Mouse (Mus musculus) cerebellum, adult 9-10 months (tissue): ENCODE measurements at regions not wholly inside any gene's neighbourhood (a gene's known extent, or its start where the extent isn't known, plus 50 kb on each side); places are given as distances from the start of the nearest gene placed in this dataset.

Source experiments
- DNase-seq: peaks from one replicate; pipeline ENCODE4 v3.0.0; 2022

DNA sequence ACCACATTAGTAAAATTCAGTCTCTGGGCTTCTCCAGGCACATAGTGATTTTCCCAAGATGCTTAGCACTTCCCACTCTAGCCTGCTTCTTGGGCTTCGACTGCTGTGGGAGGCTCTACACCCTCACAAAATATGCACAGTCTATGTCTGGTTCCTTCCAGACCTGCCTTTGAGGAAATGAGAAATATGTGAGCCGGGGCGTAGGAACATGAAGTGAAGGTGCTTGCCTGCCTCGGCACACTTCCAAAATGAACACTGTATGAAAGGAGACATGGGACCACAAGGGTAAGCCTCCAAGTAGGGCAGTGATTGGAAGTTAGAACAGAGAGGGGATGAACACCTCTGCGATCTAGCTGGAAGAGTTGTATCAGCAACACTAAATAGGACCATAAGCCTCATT, 54.5 kb downstream of the Gm10260 start:
- no peak for DNase-seq

- DNase-seq, result no peak
These were observed 55.9 kb downstream of the Gm10260 start for GRCm38 (mm10) chr13:97704541-97704940.

GRCm38 (mm10) chr13:97698967-97699366, 61.5 kb downstream of the Gm10260 start:
- no peak for DNase-seq

GRCm38 (mm10) chr13:97698317-97698716, 62.1 kb downstream of the Gm10260 start:
- DNase-seq, result no peak

GRCm38 (mm10) chr13:97697262-97697661, 63.2 kb downstream of the Gm10260 start:
- DNase-seq, result no peak

- no peak for DNase-seq
These were observed 65.4 kb downstream of the Gm10260 start for GRCm38 (mm10) chr13:97695022-97695421.

DNA sequence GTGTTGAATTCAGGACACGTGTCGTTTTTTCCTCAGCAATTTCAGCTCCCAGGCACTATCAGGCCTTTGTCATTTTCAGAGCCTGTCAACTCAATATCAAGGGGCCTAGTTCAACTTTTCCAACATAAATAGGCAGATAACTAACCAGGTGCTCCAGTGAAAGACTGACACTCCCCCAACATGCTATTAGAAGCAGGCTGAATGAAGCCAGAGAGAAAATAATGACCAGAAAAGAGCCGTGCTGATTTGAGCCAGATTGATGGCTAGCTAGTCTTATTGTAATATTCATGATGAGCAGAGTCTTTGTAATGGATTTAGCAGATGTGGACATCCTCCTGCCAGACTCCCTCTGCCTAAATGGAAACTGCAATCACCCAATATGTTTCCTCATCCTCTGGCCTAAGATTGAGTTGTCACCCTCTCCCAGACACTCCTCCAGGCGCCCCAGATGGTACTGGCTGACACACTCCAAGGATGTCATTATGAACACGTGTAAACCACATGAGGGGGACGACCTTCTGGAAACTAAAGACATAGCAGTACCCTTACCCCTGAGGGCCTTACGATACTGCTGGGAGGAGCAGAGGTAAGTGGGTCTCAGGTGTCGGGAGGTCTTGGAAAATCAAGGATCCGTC, 66.0 kb downstream of the Gm10260 start:
- DNase-seq, result no peak

- no peak for DNase-seq
These were observed 72.0 kb downstream of the Gm10260 start for GRCm38 (mm10) chr13:97688310-97688886.

DNA sequence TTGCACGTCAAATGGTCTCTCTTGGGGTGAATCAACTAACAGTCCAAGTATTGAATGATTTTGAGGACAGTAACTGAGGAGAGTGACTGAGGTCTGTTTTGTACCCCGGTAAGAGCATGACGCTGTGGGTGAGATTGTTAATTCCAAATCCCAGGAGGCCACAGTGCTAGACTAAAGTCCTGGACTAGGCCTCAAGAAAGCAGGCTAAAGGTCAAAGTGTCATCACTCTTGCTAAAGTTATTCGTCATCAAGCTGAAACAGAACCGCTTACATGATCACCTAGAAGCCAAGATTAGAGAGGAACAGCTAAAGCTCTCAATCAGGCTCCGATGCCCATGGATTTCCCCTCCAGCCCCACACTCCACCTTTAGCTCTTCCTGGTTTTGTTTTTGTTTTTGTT, 76.6 kb downstream of the Gm10260 start:
- no peak for DNase-seq

- DNase-seq, result no peak
These were observed 79.0 kb downstream of the Gm10260 start for GRCm38 (mm10) chr13:97681228-97681987.

GRCm38 (mm10) chr13:97680283-97680896, 80.0 kb downstream of the Gm10260 start:
- no peak for DNase-seq

GRCm38 (mm10) chr13:97678991-97679390, 81.4 kb downstream of the Gm10260 start:
- DNase-seq, result no peak

GRCm38 (mm10) chr13:97676536-97677048, 83.8 kb downstream of the Gm10260 start:
- no peak for DNase-seq

DNA sequence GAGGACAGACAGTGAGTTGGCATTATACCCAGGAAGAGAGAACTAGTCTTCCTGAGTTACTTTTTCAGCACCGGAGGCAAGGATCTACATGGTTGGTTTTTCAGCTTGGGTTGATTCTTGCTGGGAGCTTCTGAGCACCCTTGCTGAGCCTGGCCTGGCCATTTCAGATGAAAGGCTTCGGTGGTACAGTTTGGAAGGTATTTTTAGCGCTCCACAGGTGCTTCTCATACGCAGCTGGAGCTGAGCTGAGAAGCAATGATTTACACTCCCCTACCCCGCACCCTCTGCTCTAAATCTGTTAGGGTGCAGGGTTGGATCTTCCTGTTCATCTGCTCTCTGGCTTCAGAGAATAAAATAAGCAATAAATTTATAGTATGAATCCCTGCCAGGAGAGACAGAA, 87.3 kb downstream of the Gm10260 start:
- no peak for DNase-seq

DNA sequence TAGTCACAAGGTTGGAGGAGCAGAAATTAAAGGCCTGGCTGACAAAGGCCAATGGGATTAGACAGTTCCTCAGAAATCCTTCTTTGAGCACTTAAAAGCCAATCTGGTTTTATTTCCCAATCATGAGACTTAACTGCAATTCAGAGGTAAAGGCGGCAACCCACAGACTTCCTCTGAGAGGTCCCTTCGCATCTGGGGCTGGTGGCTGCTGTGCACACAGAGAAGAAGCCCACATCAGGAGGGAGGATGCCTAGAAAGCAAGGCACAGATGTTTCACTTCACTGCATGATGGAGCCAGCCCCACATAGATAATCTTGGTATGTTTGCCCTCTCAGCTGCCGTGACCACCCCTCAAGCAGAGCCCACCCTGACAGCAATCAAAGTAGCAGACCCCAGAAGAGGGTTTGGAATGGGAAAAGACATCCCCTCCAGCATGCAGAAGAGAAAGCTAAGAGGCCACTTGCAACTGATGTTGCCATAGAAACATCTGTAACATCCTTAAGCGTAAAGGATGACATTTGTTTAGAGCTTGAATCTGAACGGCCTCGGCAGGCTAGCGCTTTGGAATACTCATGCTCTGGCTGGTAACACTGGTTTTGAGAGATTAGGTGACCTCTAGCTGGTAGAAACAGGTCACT, 88.3 kb downstream of the Gm10260 start:
- no peak for DNase-seq

GRCm38 (mm10) chr13:97669366-97669765, 91.1 kb downstream of the Gm10260 start:
- no peak for DNase-seq

DNA sequence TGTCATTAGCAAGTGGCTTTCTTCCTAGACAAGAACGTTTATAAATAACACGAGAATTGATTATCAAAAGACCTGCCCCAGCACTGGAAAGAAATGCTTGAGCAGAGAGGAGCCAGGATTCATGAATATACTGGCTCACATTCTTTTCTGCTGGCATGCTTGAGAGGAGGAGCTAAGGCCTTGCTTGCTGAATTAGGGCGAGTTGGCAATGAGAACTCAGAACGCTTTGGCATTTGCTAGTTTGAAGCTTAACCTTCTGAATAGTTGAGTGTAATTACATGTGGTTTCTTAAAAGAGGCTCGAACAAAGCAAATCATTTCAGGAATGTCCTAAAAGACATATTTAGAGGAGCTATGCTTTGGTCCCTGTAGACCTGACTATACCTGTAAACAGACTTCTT, 91.5 kb downstream of the Gm10260 start:
- no peak for DNase-seq

DNA sequence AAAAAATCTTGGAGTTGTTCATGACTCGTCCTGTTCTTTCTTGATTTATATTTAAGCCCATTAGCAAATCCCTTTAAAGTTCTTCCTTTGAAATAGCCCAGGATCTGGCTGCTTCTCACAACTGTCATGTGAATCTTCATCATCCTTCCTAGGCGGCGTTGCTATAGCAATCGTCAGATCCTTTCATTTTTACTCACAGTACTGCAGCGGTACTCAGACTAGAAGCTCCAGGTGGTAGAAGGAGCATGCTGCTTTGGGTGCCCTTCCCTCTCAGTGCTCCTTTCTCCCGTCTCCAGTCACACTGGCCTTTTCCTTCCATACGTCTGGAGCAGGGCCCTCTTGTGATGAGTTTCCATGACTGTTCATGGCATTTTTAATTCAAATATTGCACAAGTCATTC, 93.1 kb downstream of the Gm10260 start:
- no peak for DNase-seq

GRCm38 (mm10) chr13:97666761-97667160, 93.7 kb downstream of the Gm10260 start:
- DNase-seq, result no peak

- DNase-seq, result no peak
These were observed 95.2 kb downstream of the Gm10260 start for GRCm38 (mm10) chr13:97665226-97665625.

GRCm38 (mm10) chr13:97662741-97663140, 97.7 kb downstream of the Gm10260 start:
- no peak for DNase-seq

DNA sequence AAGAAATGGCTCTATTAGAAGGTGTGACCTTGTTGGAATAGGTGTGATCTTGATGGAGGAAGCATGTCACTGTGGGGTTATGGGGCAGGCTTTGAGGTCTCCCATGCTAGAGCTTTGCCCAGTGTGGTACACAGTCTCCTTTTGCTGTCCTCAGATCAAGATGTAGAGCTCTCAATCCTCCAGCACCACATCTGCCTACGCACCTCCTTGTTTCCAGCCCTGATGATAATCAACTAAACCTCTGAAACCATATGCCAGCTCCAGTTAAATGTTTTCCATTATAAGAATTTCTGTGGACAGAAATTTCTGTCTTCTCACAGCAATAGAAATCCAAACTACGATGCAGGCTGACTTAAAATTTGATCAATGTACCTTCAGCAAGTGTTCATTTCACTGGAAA, 103.8 kb downstream of the Gm10260 start:
- no peak for DNase-seq

DNA sequence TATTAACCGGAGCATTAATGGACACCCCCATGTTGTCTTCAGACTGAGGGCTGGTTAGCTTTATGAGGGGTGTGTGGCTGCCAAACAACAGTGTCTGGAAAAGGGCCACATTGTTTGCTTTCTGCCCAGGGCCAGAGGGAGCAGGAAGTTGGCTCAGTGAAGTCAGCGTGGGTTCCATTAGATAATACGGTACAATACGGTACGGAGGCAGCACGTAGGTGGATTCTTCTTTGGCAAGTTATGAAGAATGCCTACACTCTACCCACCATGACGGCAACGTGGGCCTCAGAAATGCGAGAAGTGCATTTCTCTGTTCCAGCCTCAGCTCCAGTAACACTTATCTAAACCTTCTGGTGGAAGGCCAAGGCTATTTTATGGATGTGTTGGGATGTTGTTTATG, 108.2 kb downstream of the Gm10260 start:
- DNase-seq, result no peak
